Mouse (Mus musculus): ENCODE data around the gene Zfp385a.
"Not testable (repeated sequence)": the region's sequence is repeated elsewhere in the genome, so short reads cannot be mapped to it uniquely, and the experiment has no call there.

The Zfp385a gene

DNA sequence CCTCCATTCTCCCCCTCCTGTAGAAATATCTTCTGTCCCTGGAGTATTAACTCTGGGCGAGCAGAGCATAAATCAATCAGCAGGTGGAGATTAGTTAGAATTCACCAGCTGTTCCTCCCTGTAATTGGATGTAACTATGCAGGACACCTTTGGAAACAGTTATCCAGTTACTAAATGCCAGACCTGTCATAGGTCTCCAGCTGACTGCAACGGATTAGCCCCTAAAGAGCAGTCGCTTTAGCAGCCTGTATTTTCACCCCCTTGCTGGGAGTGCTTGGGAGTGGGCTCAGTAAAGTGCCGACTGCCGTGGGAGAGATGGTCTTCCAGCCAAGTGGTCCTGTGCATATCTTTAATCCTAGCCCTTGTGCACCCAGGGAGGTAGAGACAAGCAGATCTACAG, 50.3 kb downstream of the Zfp385a start:
- no peak for DNase-seq (ENCODE audit: low spot score)

DNA sequence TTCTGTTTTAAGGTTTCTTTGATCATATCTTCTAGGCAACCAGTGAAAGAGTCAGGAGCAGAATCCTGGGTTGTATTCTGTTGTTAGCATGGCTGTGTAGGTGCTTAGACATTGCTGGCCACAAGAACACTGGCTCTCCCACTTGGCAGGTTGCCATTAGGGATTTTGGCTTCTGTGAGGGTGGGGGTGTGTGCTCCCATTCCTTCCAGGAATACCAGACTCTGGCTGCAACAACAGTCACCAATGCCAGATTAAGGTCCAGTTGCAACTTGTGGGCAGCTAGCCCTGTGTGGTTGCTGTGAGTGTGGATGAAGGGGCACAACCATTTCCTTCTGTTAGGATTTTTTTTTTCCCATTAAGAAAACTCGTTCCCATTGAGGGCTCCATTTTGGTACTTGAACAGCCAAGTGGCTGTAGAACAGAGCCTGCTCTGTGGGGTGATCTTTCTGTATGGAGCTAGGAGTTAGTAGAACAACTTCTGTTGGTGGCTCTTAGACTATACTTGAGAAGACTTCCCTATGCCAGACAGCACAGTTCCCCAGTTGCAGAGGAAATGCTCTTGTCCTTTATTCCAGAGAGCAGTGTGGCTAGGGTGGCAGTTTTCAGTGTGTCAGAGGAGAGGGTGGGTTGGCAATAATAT, 54.0 kb downstream of the Zfp385a start:
- DNase-seq (ENCODE audit: low spot score) = no peak

DNA sequence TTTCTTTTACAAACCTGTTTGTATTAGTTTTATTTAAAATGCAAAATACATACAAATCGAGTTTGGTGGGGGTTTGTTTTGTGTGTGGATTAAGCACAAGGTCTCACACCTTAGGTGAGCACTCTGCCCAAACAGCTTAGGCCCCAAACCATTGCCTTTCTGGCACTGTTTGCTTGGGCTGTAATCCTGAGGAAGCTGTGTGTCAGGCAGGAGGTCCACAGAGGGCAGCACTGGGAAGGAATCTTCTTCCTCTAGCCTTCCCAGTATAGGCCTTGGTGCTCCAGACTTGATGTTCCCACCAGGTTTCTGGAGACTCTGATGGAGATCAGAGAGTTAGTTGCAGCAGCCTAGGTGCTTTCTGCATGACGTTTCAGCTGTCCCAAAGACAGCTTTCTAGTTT, 55.2 kb downstream of the Zfp385a start:
- DNase-seq (ENCODE audit: low spot score) = no peak

DNA sequence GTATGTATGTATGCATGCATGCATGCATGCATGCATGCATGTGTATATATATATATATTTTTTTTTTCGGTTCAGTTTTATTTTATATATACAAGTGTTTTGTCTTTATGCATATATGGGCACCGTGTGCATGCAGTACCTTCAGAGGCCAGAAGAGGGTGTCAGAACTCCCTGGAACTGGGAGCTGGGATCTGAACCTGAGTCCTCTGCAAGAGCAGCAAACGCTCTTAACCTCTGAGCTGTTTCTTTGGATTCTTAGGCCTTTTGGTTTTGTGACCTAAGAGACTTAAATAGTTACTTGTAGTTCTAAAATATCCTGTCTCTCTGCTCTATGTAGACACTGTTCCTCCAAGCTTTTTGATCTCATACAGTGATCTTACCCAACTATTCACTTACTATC, 55.8 kb downstream of the Zfp385a start:
- peak; percentile 38 for DNase-seq (ENCODE audit: low spot score)

DNA sequence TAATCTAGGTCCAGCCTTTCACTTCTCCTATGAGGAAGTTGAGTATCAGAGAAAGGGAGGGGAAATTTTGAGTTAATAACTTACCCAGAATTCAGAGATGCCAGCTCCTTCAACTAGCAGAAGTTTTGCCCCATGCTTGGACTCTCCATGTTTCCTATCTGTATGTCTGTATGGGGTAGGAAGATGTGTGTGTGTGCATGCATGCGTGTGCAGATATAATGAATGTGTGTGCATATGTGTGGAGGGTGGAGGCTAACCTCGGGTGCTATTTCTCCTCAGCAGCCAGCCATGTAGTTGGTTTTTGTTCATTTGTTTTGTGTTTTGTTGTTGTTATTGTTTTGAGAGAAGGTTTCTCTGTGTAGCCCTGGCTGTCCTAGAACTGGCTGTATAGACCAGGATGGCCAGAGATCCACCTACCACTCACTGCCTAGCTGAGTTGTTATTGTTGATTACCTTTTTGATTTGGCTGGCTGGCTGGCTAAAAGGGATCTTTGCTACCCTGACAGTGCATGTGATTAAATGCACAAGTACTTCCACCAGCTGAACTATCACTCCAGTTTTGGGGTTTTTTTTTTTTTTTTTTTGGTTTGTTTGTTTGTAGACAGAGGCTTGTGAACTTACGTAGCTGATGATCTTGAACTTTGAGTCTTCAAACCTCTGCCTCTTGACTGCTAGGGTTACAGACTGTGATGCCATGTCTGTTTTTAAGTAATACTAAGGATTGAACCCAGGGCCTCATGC, 58.3 kb downstream of the Zfp385a start:
- DNase-seq (ENCODE audit: low spot score) = no peak

DNA sequence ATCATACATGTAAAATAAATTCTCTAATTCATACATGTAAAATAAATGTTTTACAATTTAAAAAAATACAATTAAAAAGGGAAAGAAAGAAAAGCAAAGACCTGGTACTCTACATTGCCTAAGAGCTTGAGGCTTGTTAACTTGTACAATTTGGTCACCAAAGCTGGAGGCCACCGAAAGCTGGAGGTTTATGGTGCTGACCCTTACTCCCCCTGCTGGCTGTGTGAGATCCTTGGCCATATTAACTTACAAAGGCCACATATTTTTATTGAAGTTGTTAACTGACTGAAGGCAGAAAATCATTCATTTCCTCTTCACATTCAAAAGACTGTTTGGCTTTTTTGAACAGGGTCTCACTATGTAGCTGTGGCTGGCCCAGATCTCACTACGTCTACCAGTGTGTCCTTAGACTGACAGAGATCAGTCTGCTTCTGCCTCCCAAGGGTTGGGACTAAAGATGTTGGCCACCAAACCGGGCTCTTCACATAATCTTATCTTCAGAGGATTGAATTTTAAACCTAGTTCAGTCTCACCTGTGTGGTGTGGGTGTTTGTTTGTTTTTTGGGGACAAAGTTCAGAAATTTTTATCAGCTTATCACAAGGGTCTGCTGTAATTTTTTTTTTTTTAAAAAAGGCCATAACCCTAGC, 59.0 kb downstream of the Zfp385a start:
- DNase-seq (ENCODE audit: low spot score) = no peak

DNA sequence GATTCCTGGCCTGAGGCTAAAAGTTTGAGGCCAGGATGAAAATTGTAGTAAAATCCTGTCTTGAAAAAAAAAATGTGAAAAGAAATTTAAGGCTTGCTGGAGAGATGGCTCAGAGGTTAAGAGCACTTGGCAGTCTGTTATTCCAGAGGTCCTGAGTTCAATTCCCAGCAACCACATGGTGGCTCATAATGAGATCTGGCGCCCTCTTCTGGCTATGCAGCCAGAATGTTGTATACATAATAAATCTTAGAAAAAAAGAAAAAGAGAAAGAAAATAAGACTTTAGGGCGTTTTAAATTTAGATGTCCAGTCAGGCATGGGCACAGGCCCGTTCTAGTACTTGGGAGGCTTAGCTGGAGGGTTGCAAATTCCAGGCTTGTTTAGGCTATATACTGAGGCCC, 60.1 kb downstream of the Zfp385a start:
- DNase-seq (ENCODE audit: low spot score) = no peak

DNA sequence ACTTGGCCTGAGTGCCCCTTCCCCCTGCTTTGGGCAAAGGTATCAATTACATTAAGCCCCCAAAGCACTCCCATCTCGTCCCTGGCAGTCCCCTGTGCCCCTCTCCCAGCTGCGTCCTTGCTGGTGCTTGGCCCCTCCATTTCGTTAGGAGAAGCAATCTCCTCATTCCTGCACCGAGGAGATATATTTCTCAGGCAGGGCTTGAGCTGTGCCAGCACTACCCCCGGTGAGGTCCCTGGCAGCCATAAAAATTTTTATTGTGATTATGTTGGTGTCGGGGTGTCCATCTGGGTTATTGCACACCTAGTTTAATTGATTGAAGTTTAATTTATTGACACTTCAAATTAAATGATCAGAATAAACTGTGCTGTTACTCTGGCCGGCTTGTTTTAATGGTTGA, 61.9 kb downstream of the Zfp385a start:
- no peak for DNase-seq (ENCODE audit: low spot score)

DNA sequence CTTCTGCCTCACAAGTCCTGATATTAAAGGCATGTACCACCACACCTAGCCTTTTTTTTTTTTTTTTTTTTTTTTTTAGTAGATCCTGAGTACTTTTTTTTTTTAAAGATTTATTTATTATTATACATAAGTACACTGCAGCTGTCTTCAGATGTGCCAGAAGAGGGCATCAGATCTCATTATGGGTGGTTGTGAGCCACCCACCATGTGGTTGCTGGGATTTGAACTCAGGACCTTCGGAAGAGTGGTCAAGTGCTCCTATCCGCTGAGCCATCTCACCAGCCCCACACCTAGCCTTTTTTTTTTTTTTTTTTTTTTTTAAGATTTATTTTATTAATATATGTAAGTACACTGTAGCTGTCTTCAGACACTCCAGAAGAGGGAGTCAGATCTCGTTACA, 64.0 kb downstream of the Zfp385a start:
- DNase-seq (ENCODE audit: low spot score) = not testable (repeated sequence)

DNA sequence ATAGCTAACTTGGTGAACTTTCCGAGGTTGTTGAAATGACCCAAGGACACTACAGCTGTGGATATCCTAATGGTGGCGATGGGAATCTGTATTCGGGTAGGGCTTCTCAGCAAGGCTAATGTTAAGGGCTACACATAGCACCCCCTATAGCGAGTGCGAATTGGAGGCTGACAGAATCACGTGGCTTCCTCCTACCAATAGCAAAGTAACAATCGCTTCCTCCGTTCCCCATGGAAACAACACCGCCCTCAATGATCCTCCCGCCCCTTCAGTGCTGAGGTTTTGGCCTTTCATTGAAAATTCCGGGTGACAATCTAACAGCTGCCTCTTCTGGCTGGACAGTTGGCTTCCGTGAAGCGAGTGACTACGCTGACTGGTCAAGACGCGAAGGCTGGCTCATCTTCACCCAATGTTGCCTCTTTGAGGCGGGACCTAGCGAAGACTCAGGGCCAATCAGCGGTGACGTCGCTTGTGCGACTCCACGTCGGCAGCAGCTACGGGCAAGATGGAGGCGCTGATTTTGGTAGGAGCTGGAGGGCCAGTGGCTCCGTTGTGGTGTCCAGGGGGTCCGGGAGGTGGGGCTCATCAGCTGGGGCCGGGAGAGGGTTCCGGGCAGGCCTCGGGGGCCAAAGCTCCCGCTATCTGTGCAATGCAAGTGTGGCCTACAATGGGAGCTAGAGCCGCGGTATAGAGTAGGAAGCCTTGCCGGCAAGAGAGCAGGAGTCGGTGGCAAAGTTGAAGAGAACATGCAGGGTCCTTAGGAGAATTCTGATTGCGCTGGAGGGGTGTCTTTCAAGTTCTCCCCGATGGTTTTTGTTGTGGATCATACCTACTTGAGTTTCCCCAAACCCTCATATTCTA, 67.2 kb downstream of the Zfp385a start, which contains the start of gene Copz1:
Copz1 (plus strand) TSS at position 296 of the 861 bp plus-strand sequence.
- peak; percentile 81 for DNase-seq (ENCODE audit: low spot score)

DNA sequence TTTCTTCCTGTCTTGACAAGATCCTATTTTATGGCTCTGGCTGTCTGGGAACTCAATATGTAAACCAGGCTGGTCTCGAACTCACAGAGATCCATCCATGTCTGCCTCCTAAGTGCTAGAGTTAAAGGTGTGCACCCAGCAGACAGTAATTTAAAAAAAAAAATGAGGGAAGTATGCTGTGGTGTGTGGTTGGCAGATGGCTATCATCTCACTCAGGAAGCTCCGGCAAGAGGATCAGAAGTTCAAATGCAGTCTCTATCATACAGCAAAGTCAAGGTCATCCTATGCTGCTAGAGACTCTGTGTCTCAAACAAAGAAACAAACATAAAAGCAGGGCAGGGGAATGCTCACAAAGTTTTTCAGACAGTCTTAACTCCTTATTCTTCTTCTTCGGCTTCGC, 71.0 kb downstream of the Zfp385a start:
- no peak for DNase-seq (ENCODE audit: low spot score)

DNA sequence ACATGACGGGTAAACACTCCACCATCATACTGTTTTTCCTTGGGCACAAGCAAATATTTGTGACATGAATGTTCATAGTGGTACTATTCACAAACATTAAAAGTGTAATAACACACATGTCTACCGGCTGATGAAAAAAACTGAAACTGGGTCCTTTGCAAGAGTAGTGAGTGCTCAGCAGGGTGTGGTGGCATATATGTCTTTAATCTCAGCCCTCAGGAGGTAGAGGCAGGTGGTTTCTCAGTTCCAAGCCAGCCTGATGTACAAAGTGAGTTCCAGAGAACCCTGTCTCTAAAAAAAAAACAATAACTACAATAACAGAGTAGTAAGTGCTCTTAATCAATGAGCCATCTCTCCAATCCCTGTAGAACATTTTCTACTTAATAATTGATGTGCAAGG, 75.1 kb downstream of the Zfp385a start:
- DNase-seq (ENCODE audit: low spot score) = no peak
